Mouse (Mus musculus) testis, adult 2 months (tissue): ENCODE data around the gene Il2rb.

Experiments used
- CTCF ChIP-seq: fragments of 200-500 bp; IDR thresholded peaks from 2 replicates; pipeline ENCODE4 v1.5.1; 2012; ENCODE audit warnings: low read depth, mild to moderate bottlenecking, inconsistent platforms, low read length, moderate library complexity; ENCODE audit not compliant: control insufficient read depth, insufficient read depth, insufficient replicate concordance
- POLR2A ChIP-seq: fragments of 200-500 bp; IDR thresholded peaks from 2 replicates; pipeline ENCODE4 v1.6.1; 2012; ENCODE audit warnings: low read depth, mild to moderate bottlenecking, inconsistent platforms, low read length, moderate library complexity; ENCODE audit not compliant: control insufficient read depth

GRCm38 (mm10) chr15:78478073-78478472 lies 17.0 kb downstream of the Il2rb start:
- TF ChIP-seq CTCF, result no peak
- no peak for TF ChIP-seq POLR2A
